Comparison of ENCODE assay signal across 33 mouse cellular contexts in genomic region chr14:30050280-30050679, GRCm38 (mm10). TPM values are rescaled to one million over a fixed set of nuclear protein-coding genes. Genes with fewer than 3 reads are reported as not detected.
"Had no signal": no experiment of that assay in that cellular context is flagged by ENCODE, and none has a peak within 500 bp of the region (broad histone marks: within the 10 kb centered on the region; RNA-seq: fewer than 3 reads in every experiment).

No protein-coding gene starts in this region.

- H3K36me3 ChIP-seq: heart, embryonic 15.5 days; hindbrain, embryonic 10.5 days; hindbrain, embryonic 12.5 days; intestine, embryonic 15.5 days; kidney, embryonic 15.5 days had no signal

- H3K27me3 ChIP-seq: heart, embryonic 12.5 days; heart, embryonic 13.5 days; heart, embryonic 15.5 days; hindbrain, embryonic 12.5 days; hindbrain, embryonic 13.5 days; hindbrain, embryonic 15.5 days; intestine, embryonic 15.5 days; kidney, embryonic 15.5 days had no signal

- H3K4me3 ChIP-seq: heart, adult 2 months; heart, embryonic 10.5 days; heart, embryonic 12.5 days; heart, embryonic 13.5 days; heart, embryonic 15.5 days; hindbrain, embryonic 10.5 days; hindbrain, embryonic 12.5 days; hindbrain, embryonic 13.5 days; hindbrain, embryonic 15.5 days; intestine, embryonic 15.5 days; kidney, embryonic 15.5 days; layer of hippocampus, adult 2 months; left cerebral cortex, adult 2 months had no signal

- H3K9ac ChIP-seq: heart, embryonic 12.5 days; heart, embryonic 13.5 days; heart, embryonic 15.5 days; hindbrain, embryonic 12.5 days; hindbrain, embryonic 13.5 days; hindbrain, embryonic 14.5 days; hindbrain, embryonic 15.5 days; intestine, embryonic 15.5 days; kidney, embryonic 15.5 days had no signal

- H3K9me3 ChIP-seq: heart, embryonic 10.5 days; heart, embryonic 12.5 days; heart, embryonic 13.5 days; heart, embryonic 15.5 days; hindbrain, embryonic 10.5 days; hindbrain, embryonic 12.5 days; hindbrain, embryonic 13.5 days; hindbrain, embryonic 15.5 days; intestine, embryonic 15.5 days; kidney, embryonic 15.5 days had no signal

- H3K4me1 ChIP-seq: heart, embryonic 10.5 days; hindbrain, embryonic 10.5 days; hindbrain, embryonic 12.5 days; hindbrain, embryonic 13.5 days; hindbrain, embryonic 15.5 days had no signal

- ATAC-seq: hindbrain, embryonic 16.5 days; hindbrain, postnatal 0 days; inflammation-experienced regulatory T-cells, adult 6 months; intestine, embryonic 15.5 days; intestine, embryonic 16.5 days; intestine, postnatal 0 days had no signal

- H3K27ac ChIP-seq: heart, adult 2 months; heart, embryonic 10.5 days; heart, embryonic 13.5 days; heart, embryonic 15.5 days; hindbrain, embryonic 10.5 days; hindbrain, embryonic 12.5 days; hindbrain, embryonic 13.5 days; hindbrain, embryonic 14.5 days; hindbrain, embryonic 15.5 days; hindbrain, postnatal 0 days; intestine, embryonic 15.5 days; kidney, embryonic 15.5 days; kidney, postnatal 0 days; layer of hippocampus, adult 2 months; left cerebral cortex, adult 2 months had no signal

- H3K4me2 ChIP-seq: heart, embryonic 11.5 days; heart, embryonic 12.5 days; heart, embryonic 13.5 days; heart, embryonic 15.5 days; hindbrain, embryonic 12.5 days; hindbrain, embryonic 13.5 days; hindbrain, embryonic 14.5 days; hindbrain, embryonic 15.5 days; intestine, embryonic 15.5 days; kidney, embryonic 15.5 days had no signal

- DNase-seq: heart, adult 18-20 months; heart, adult 2 months; heart, postnatal 10 days; heart, postnatal 14 days; heart, postnatal 36 days; heart, postnatal 4 days; kidney, postnatal 10 days; kidney, postnatal 14 days; kidney, postnatal 25 days; layer of hippocampus, adult 9-11 months; layer of hippocampus, postnatal 36 days had no signal

RNA-seq across cellular contexts. Expression of gene Chdh, which starts 41.5 kb away (rescaled TPM):
- polyA plus RNA-seq: heart, postnatal 0 days; hindbrain, embryonic 11.5 days had no signal
